31 mouse cellular contexts compared by ENCODE assay signal in genomic region chr4:42898914-42899313, GRCm38 (mm10). TPM values are rescaled to one million over a fixed set of nuclear protein-coding genes. Genes with fewer than 3 reads are reported as not detected.
"Had no signal": no experiment of that assay in that cellular context is flagged by ENCODE, and none has a peak within 500 bp of the region (broad histone marks: within the 10 kb centered on the region; RNA-seq: fewer than 3 reads in every experiment).

No protein-coding gene starts in this region.

- H3K4me3 ChIP-seq: heart, embryonic 10.5 days; heart, embryonic 13.5 days; heart, embryonic 15.5 days; hindbrain, embryonic 13.5 days; hindbrain, embryonic 15.5 days; kidney, embryonic 15.5 days; layer of hippocampus, adult 2 months; left cerebral cortex, adult 2 months; limb, embryonic 10.5 days; limb, embryonic 12.5 days; liver, embryonic 13.5 days; liver, embryonic 15.5 days had no signal

- H3K9ac ChIP-seq: heart, embryonic 13.5 days; heart, embryonic 15.5 days; hindbrain, embryonic 13.5 days; hindbrain, embryonic 15.5 days; kidney, embryonic 15.5 days; limb, embryonic 12.5 days; liver, embryonic 13.5 days; liver, embryonic 15.5 days had no signal

- H3K4me1 ChIP-seq: heart, embryonic 10.5 days; heart, embryonic 13.5 days; heart, embryonic 15.5 days; hindbrain, embryonic 13.5 days; hindbrain, embryonic 15.5 days; kidney, embryonic 15.5 days; limb, embryonic 12.5 days had no signal

- ATAC-seq: hindbrain, postnatal 0 days; intestine, embryonic 16.5 days had no signal

- H3K4me2 ChIP-seq: heart, embryonic 13.5 days; heart, embryonic 15.5 days; hindbrain, embryonic 13.5 days; hindbrain, embryonic 15.5 days; kidney, embryonic 15.5 days; limb, embryonic 12.5 days; liver, embryonic 11.5 days; liver, embryonic 13.5 days; liver, embryonic 15.5 days had no signal

- DNase-seq: gastrocnemius, postnatal 14 days; gastrocnemius, postnatal 36 days; heart, adult 18-20 months; heart, postnatal 14 days; heart, postnatal 36 days; kidney, adult 11 months; kidney, adult 2 months; kidney, adult 9 months; kidney, postnatal 14 days; kidney, postnatal 36 days; liver; liver, embryonic 13.5 days had no signal

- H3K27ac ChIP-seq: heart, embryonic 10.5 days; heart, embryonic 13.5 days; heart, embryonic 15.5 days; hindbrain, embryonic 13.5 days; hindbrain, embryonic 15.5 days; hindbrain, postnatal 0 days; kidney, embryonic 15.5 days; kidney, postnatal 0 days; layer of hippocampus, adult 2 months; left cerebral cortex, adult 2 months; limb, embryonic 10.5 days; limb, embryonic 12.5 days; liver, embryonic 13.5 days; liver, embryonic 15.5 days had no signal

- H3K27me3 ChIP-seq: hindbrain, embryonic 15.5 days; limb, embryonic 12.5 days had no signal

- H3K36me3 ChIP-seq: heart, embryonic 10.5 days; heart, embryonic 13.5 days; heart, embryonic 15.5 days; hindbrain, embryonic 13.5 days; hindbrain, embryonic 15.5 days; kidney, embryonic 15.5 days; limb, embryonic 10.5 days; limb, embryonic 12.5 days; liver, embryonic 13.5 days; liver, embryonic 15.5 days had no signal

- H3K9me3 ChIP-seq: heart, embryonic 10.5 days; heart, embryonic 13.5 days; heart, embryonic 15.5 days; hindbrain, embryonic 13.5 days; hindbrain, embryonic 15.5 days; kidney, embryonic 15.5 days; limb, embryonic 10.5 days; limb, embryonic 12.5 days; liver, embryonic 13.5 days; liver, embryonic 15.5 days had no signal

RNA-seq across cellular contexts. Expression of gene Phf24, which starts 17.5 kb away (rescaled TPM):
- polyA plus RNA-seq: limb, embryonic 10.5 days had no signal

RNA-seq across cellular contexts. Expression of gene Fam205c, which starts 24.9 kb away (rescaled TPM):
- polyA plus RNA-seq: kidney, adult 2 months; large intestine, adult 2 months; limb, embryonic 12.5 days; limb, embryonic 14.5 days had no signal

RNA-seq across cellular contexts. Expression of gene Gm12394, which starts 42.3 kb away (rescaled TPM):
- polyA plus RNA-seq: kidney, adult 2 months; large intestine, adult 2 months; liver, embryonic 15.5 days had no signal

RNA-seq across cellular contexts. Expression of gene Fam205a1, which starts 45.2 kb away (rescaled TPM):
- polyA plus RNA-seq: heart, embryonic 15.5 days; heart, postnatal 0 days; hindbrain, embryonic 11.5 days; hindbrain, embryonic 13.5 days; hindbrain, postnatal 0 days; intestine, embryonic 16.5 days; kidney, embryonic 15.5 days; limb, embryonic 10.5 days; limb, embryonic 12.5 days had no signal
